8 mouse cellular contexts compared by ENCODE assay signal in the genomic region with DNA sequence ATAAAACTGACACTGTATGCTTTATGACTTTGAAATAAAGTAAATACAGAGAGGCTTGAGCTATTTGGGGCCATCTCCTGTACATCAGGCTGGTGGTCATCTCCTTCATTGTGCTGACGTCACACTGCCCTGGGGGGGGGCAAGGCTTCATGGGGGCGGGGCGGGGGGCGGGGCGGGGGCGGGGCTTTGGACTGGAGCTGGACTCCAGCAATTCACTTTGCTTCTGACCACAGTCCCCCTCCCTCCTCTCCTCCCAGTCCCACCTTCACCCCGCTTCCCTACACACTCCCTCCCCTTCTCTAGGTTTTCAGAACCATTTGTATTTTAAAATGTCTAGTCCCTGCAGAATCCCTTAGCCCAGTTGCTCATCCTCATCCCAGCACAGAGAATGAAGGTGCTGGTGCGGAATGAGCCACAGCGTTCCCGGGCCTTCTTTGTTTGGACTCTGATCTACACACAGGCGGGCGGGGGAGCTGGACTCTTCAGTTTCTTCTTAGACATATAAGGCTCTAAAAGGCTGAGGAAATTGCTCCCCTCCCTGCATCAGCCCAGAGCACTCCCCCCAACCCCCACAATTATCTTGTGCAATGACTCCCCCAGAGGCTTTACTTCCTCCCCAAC. TPM values are rescaled to one million over a fixed set of nuclear protein-coding genes. Genes with fewer than 3 reads are reported as not detected.
DNase-seq lines count a peak whose midpoint lies in the region; ATAC-seq lines count a peak whose summit lies in the region.

No protein-coding gene starts in this region.

- no peaks in the 10 kb centered on the region for H3K27me3 ChIP-seq in heart, embryonic 16.5 days (ENCODE audit: control insufficient read depth, insufficient read depth, low read length)
- H3K27me3 ChIP-seq in limb, embryonic 10.5 days (ENCODE audit: low read depth, poor library complexity, severe bottlenecking) = peaks cover 21% of the 10 kb centered on the region

- H3K36me3 ChIP-seq in heart, embryonic 16.5 days (ENCODE audit: control insufficient read depth, insufficient read depth) = no peaks in the 10 kb centered on the region
- no peaks in the 10 kb centered on the region for H3K36me3 ChIP-seq in limb, embryonic 10.5 days

- WGBS in heart, embryonic 16.5 days = 4% methylated on average over 12 of the region's 12 CpGs
- WGBS in limb, embryonic 10.5 days = 7% methylated on average over 12 of the region's 12 CpGs

- DNase-seq in spleen, postnatal 36 days (ENCODE audit: low spot score in 2 of 2) = peak; percentile 35 to 46
- no peak for DNase-seq in spleen, postnatal 14 days (ENCODE audit: low spot score in 2 of 2)
- DNase-seq in limb, embryonic 10.5 days (ENCODE audit: low spot score) = peak; percentile 68
- DNase-seq in frontal cortex, adult 2 months (ENCODE audit: extremely low spot score in 1 of 2, low spot score in 1 of 2) = no peak
- DNase-seq in thymus, postnatal 4 days = no peak
- DNase-seq in cerebellum, postnatal 36 days = no peak

- peak overlapping the region; percentile 31 for H3K4me3 ChIP-seq in heart, embryonic 16.5 days (ENCODE audit: low read length)
- H3K4me3 ChIP-seq in limb, embryonic 10.5 days = peak overlapping the region; percentile 48

- peaks cover 28% of the 10 kb centered on the region for H3K4me1 ChIP-seq in heart, embryonic 16.5 days (ENCODE audit: control insufficient read depth, insufficient read depth, low read length)
- H3K4me1 ChIP-seq in limb, embryonic 10.5 days = peaks cover 26% of the 10 kb centered on the region

- peak overlapping the region; percentile 60 for H3K4me2 ChIP-seq in heart, embryonic 16.5 days (ENCODE audit: low read depth, low read length)

- H3K9me3 ChIP-seq in heart, embryonic 16.5 days (replicated peaks; ENCODE audit: control insufficient read depth, low read length) = no peaks in the 10 kb centered on the region
- H3K9me3 ChIP-seq in limb, embryonic 10.5 days (replicated peaks) = no peaks in the 10 kb centered on the region

- peak overlapping the region; percentile 58; the same call in 1 of the 2 replicates for H3K9ac ChIP-seq in heart, embryonic 16.5 days (ENCODE audit: low read length)

- peak; percentile 23 for ATAC-seq in heart, embryonic 16.5 days (replicated peaks; ENCODE audit: extremely low read depth, insufficient read depth, low FRiP score)
- 0 out of 2 replicates have a peak, but pooled peaks have one; percentile 16 for ATAC-seq in monocyte, adult 5-6 weeks (replicated peaks; ENCODE audit: insufficient number of reproducible peaks, low FRiP score, low TSS enrichment, poor library complexity, severe bottlenecking)

- peak overlapping the region; percentile 62; the same call in 1 of the 2 replicates for H3K27ac ChIP-seq in heart, embryonic 16.5 days (ENCODE audit: low read length)
- H3K27ac ChIP-seq in limb, embryonic 10.5 days = peak overlapping the region; percentile 77

RNA-seq across cellular contexts. Expression of a gene that starts 3.5 kb away (rescaled TPM):
- polyA plus RNA-seq in heart, embryonic 16.5 days (2015; fragmentation: Nextera tagmentation; extraction: Ambion mirVana) = 173 and 184 TPM in 2 replicates
- 2.5 and 2.9 TPM in 2 replicates for polyA plus RNA-seq in limb, embryonic 10.5 days (2016; fragmentation: Nextera tagmentation; extraction: Ambion mirVana)
- 5.1 to 16.0 TPM (median 5.4 TPM) in 3 replicates for total RNA-seq in monocyte, adult 5-6 weeks (2017)
- 7.6 and 8.6 TPM in 2 replicates for polyA plus RNA-seq in frontal cortex, adult 2 months (2012; rRNA removed)

RNA-seq across cellular contexts. Expression of a gene that starts 31.4 kb away (rescaled TPM):
- polyA plus RNA-seq in heart, embryonic 16.5 days (2015; fragmentation: Nextera tagmentation; extraction: Ambion mirVana) = 1.5 TPM in 2 replicates
- 0.28 and 0.48 TPM in 2 replicates for polyA plus RNA-seq in limb, embryonic 10.5 days (2016; fragmentation: Nextera tagmentation; extraction: Ambion mirVana)
- not detected in 3 replicates for total RNA-seq in monocyte, adult 5-6 weeks (2017)
- polyA plus RNA-seq in frontal cortex, adult 2 months (2012; rRNA removed) = 13.1 and 13.8 TPM in 2 replicates

RNA-seq across cellular contexts. Expression of a gene that starts 53.2 kb away (rescaled TPM):
- 0.05 and 0.12 TPM in 2 replicates for polyA plus RNA-seq in heart, embryonic 16.5 days (2015; fragmentation: Nextera tagmentation; extraction: Ambion mirVana)
- polyA plus RNA-seq in limb, embryonic 10.5 days (2016; fragmentation: Nextera tagmentation; extraction: Ambion mirVana) = 0.83 and 1.7 TPM in 2 replicates
- total RNA-seq in monocyte, adult 5-6 weeks (2017) = 0.39 to 0.75 TPM (median 0.57 TPM) in 3 replicates
- polyA plus RNA-seq in frontal cortex, adult 2 months (2012; rRNA removed) = 0.10 and 0.13 TPM in 2 replicates

Comparison
In these comparisons a context has a peak if more than half of its experiments do, and no peak if none do; other contexts are left out.
1. DNase-seq: peak in spleen, postnatal 36 days (2 of 2) and limb, embryonic 10.5 days (single experiment); none in spleen, postnatal 14 days (0 of 2), frontal cortex, adult 2 months (0 of 2), thymus, postnatal 4 days (single experiment) and cerebellum, postnatal 36 days (0 of 2).
2. RNA of a gene that starts 3.5 kb away (polyA plus RNA-seq): 173 to 184 TPM in heart, embryonic 16.5 days; 7.6 to 8.6 TPM in frontal cortex, adult 2 months and 2.5 to 2.9 TPM in limb, embryonic 10.5 days; every median in the first group is over 10 times any median in the second.